Mouse (Mus musculus) urinary bladder, postnatal 10 days (tissue): ENCODE results near the gene Vmn2r73.
"Not testable (repeated sequence)": the region's sequence is repeated elsewhere in the genome, so short reads cannot be mapped to it uniquely, and the experiment has no call there.

Experiments used
- DNase-seq: peaks from one replicate; pipeline ENCODE4 v3.0.0; 2022; ENCODE audit warnings: low spot score

The Vmn2r73 gene

DNA sequence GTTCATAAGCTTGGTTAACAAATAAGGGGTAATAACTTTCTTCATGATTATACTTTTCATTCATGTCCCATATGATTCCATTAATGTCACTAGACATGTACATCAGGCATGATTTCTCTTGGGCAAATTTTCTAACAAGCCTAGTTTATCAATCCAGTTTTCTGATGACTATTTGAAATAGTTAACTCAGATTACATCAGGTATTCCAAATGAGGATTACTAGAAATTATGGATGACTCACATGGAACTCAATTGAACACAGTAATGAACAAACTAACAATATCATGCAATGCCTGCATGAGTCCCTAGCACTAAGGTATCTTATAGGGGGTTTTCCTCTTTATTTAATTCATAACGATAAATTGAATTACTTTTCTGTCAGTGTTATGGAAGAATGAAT lies at the start of gene Vmn2r73:
TSS of gene Vmn2r73 (minus strand) at position 101 of the 400 bp plus-strand sequence.
- DNase-seq = no peak

DNA sequence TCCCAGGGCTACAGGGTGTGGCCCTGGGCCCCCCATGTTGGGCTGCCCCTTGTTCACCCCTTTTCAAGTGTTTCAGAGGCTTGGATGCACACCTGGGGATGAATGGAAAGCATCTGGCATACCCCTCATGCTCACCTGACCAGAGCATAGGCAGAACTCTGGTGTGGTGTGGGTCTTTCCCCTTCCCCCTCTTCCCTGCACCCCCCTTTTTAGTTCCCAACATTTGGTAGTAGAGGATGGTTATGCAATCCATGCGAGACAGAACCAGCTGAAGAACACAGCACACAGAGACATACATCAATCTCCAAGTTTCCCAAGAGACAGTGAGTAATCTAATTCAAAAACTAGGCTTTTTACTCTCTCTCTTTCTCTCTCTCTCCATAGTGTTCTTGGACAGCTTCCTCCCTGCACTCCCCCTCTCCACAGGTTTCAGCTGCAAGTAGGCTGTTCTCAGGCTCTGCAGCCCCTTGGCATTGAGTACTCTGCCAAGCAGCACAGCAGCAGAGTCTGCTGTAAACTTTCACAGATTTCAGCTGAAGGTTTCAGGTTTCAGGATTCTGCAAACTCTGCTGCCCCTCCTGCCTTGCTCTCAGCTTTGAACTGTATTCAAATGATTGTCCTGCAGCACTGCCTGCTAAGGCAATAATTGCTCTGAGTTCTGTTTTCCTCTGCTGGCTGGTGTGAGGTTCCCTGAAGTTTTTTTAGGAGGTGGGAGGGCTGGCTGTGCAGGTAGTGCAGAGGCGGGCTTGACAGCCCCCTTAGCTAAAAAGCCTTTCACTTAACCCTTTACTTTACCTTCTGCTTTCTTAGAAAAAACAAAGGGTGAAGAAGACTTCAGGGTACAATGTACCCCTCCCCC lies 35.7 kb downstream of the Vmn2r73 start:
- no peak for DNase-seq

DNA sequence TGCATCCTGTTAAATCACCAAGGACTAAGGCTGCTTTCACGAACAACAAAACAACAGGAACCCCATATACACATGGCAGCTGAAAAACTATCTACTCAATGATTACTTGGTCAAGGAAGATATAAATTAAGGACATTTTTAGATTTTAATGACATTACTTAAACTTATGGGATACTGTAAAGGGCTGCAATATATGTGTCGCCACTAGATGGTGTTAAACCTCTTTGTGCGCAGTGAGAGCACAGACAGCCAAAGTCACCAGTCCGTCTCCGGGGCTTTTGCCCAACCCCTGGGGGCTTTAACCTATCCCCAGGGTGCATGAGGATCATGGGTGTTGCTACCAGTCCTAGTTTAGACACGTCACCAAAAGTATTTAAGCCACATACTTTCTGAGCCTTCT lies 58.0 kb downstream of the Vmn2r73 start:
- not testable (repeated sequence) for DNase-seq
